Mouse (Mus musculus) testis, adult 10 weeks (tissue): ENCODE data around the gene Clec1b. TPM values are rescaled to one million over a fixed set of nuclear protein-coding genes. Genes with fewer than 3 reads are reported as not detected.

ENCODE experiments used
- polyA plus RNA-seq: library from polyadenylated mRNA; stranded (reverse); fragments of 350-450 nt; fragmentation: Illumina TruSeq; extraction: RNeasy Lipid Tissue Mini Kit (QIAGEN cat#74804); gene quantifications from one replicate; pipeline ENCODE4 v1.2.3, GENCODE M21; 2014; ENCODE audit warnings: low read depth, low replicate concordance

The Clec1b gene
- 0.45 TPM for polyA plus RNA-seq

DNA sequence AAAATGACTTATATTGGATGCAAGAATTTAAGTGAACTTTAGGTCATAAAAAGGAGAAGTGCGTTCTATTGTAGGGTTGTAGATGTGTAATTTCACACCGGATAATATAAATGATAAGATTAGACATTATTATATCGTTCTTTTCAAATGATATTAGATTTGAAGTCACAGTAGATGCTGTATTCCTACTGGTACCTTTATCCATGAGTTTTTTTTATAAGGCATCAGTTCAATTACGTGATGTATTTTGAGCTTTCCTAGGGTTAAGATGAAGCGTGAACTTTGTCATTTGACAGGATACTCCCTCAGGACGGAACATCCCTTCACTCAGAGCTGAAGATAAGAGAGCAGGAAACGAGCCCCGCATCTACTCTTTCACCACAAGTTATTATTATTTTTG is at the start of gene Clec1b:
Clec1b (plus strand) TSS at position 301 of the 400 bp plus-strand sequence.

GRCm38 (mm10) chr6:129385774-129386173 is 11.3 kb upstream of the Clec1b start, which contains the start of gene Clec12b:
Gene Clec12b, minus strand, starts transcription at chr6:129385874.

DNA sequence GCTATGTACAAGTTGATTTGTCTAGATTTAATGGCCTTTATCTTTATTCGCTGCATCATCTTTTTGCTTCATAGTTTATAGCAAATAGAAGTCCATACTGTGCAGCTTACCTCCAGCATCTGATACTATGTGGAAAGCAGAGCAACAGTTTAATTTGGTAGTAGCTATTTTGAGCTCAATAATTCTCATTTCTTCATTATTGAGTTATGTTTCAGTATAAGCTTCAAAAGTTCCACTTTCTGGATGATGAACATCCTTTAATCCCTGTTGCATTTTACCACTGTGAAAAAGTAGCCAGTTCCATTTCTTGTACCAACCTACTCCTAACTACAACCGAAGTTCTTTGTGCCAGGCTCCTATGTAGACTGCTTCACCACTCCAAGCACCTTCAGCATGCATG is 11.5 kb downstream of the Clec1b start, which contains the start of gene Clec9a:
Clec9a (plus strand) TSS at position 301 of the 400 bp plus-strand sequence.

DNA sequence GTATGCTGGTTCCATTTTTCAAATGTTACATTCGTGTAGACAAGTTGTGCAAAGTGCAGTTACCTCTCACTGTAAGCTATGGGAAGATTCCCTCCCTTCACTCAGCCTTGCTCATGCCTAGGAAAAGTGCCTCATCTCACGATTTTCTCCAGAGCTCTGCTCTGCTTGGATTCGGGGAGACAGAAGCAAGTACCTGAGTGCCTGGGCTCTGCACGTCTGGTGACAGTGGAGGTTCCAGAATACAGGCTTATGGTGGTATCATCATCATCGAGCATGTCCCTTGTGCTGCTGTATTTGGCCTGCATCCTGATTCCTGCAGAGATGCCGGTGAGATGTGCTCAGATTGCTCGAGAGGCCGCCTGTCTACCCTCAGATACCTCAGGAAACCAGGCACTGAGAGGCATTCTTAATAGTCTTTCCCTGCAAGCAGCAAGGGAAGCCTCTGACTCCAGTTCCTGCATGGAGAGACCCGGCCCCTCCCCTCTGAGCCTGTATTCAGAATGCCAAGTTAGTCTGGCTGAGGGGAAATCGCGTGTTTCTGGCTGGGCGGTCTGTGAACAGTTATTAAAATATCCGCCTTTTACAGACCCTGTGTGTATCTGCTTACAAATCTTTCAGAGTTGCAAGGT is 54.4 kb downstream of the Clec1b start, which contains the start of gene Clec1a:
Clec1a (minus strand) TSS at position 590 of the 629 bp plus-strand sequence.

Other genes with a start within 250 kb of the Clec1b start
- gene Clec2d, start 216.7 kb upstream of the Clec1b start, polyA plus RNA-seq = 9.6 TPM
- 0.49 TPM for gene Cd69, start 121.9 kb upstream of the Clec1b start, polyA plus RNA-seq
- gene 4922502D21Rik, start 65.5 kb upstream of the Clec1b start, polyA plus RNA-seq = 2,280 TPM
- gene Clec12a, start 54.6 kb upstream of the Clec1b start, polyA plus RNA-seq = 1.7 TPM
- 33.0 TPM for gene Clec12b, start 11.4 kb upstream of the Clec1b start, polyA plus RNA-seq
- gene Clec9a, start 11.6 kb downstream of the Clec1b start, polyA plus RNA-seq = not detected
- gene Clec1a, start 54.7 kb downstream of the Clec1b start, polyA plus RNA-seq = 0.15 TPM
- 0.63 TPM for gene Olr1, start 109.9 kb downstream of the Clec1b start, polyA plus RNA-seq
- gene Tmem52b, start 115.3 kb downstream of the Clec1b start, polyA plus RNA-seq = not detected
- gene Gabarapl1, start 135.9 kb downstream of the Clec1b start, polyA plus RNA-seq = 171 TPM
- gene Klre1, start 180.6 kb downstream of the Clec1b start, polyA plus RNA-seq = 0.94 TPM
- gene Klrd1, start 194.5 kb downstream of the Clec1b start, polyA plus RNA-seq = 0.25 TPM
- gene Klrk1, start 226.6 kb downstream of the Clec1b start, polyA plus RNA-seq = 0.11 TPM
- gene Klrc3, start 246.0 kb downstream of the Clec1b start, polyA plus RNA-seq = not detected